Mouse (Mus musculus) midbrain, postnatal 0 days (tissue): Measurements from ENCODE around the gene Gzmm. TPM values are rescaled to one million over a fixed set of nuclear protein-coding genes. Genes with fewer than 3 reads are reported as not detected.

Experiments used
- ATAC-seq: fragments of 200-750 bp; cut with Nextera tagmentation; 2 replicates; pipeline ENCODE4 v1.8.0; 2017; ENCODE audit warnings: moderate number of reproducible peaks, mild to moderate bottlenecking, moderate TSS enrichment, moderate library complexity; ENCODE audit not compliant: low FRiP score
- DNase-seq: peaks from one replicate; pipeline ENCODE4 v3.0.0-alpha.2; 2015; ENCODE audit warnings: low spot score
- H3K27ac ChIP-seq: fragments of 300-500 bp; sonication (generic); 2 replicates; pipeline ENCODE4 v1.5.1; 2014; ENCODE audit warnings: low read depth, mild to moderate bottlenecking, low read length, mixed read lengths
- H3K27me3 ChIP-seq: fragments of 300-500 bp; sonication (generic); 2 replicates; pipeline ENCODE4 v1.6.1; 2014; ENCODE audit warnings: low read length, control low read depth, mixed read lengths; ENCODE audit not compliant: insufficient read depth
- H3K36me3 ChIP-seq: fragments of 300-500 bp; sonication (generic); 2 replicates; pipeline ENCODE4 v1.6.1; 2014; ENCODE audit warnings: low read length, control low read depth, mixed read lengths; ENCODE audit not compliant: insufficient read depth
- H3K4me1 ChIP-seq: fragments of 300-500 bp; sonication (generic); 2 replicates; pipeline ENCODE4 v1.6.1; 2014; ENCODE audit warnings: mild to moderate bottlenecking, control low read depth, antibody characterized with exemption, low read length, mixed read lengths; ENCODE audit not compliant: insufficient read depth
- H3K4me2 ChIP-seq: fragments of 300-500 bp; sonication (generic); 2 replicates; pipeline ENCODE4 v1.6.1; 2014; ENCODE audit warnings: low read depth, mild to moderate bottlenecking, low read length, mixed read lengths; ENCODE audit not compliant: poor library complexity, severe bottlenecking
- H3K4me3 ChIP-seq: fragments of 300-500 bp; sonication (generic); 2 replicates; pipeline ENCODE4 v1.5.1; 2014; ENCODE audit warnings: low read depth, mild to moderate bottlenecking, low read length, moderate library complexity
- H3K9ac ChIP-seq: fragments of 300-500 bp; sonication (generic); replicated peaks from 2 replicates; pipeline ENCODE4 v1.6.1; 2014; ENCODE audit warnings: mild to moderate bottlenecking, low read length, moderate library complexity, mixed read lengths; ENCODE audit not compliant: poor library complexity, severe bottlenecking
- H3K9me3 ChIP-seq: fragments of 300-500 bp; sonication (generic); 2 replicates; pipeline ENCODE4 v1.6.1; 2016; ENCODE audit warnings: low read length, control low read depth
- CTCF ChIP-seq: IDR thresholded peaks from 2 replicates; pipeline ENCODE4 v1.5.1; 2016; ENCODE audit warnings: antibody characterized with exemption, mild to moderate bottlenecking
- WGBS: fragments of 180-500 bp; shearing (Covaris S2); extraction: QIAGEN DNeasy Blood & Tissue Kit; methylation state at CpG from one replicate; pipeline ENCODE4 v1.1.7; 2014; 5-methylcytosine and 5-hydroxymethylcytosine counted together
- polyA plus RNA-seq: library from polyadenylated mRNA; unstranded; fragments of >200 nt; fragmentation: Nextera tagmentation; extraction: Ambion mirVana; gene quantifications from 2 replicates; pipeline ENCODE4 v1.2.1, GENCODE M21; 2015
- total RNA-seq: library from RNA; depleted of rRNA; stranded (reverse); fragments of >200 nt; gene quantifications from 2 replicates; pipeline ENCODE4 v1.2.3, GENCODE M21; 2014

The Gzmm gene
- total and polyA plus RNA-seq, 2 experiments from 2014 or later = 0.66 to 1.2 TPM

GRCm38 (mm10) chr10:79660298-79660697 lies 28.5 kb upstream of the Gzmm start:
- H3K36me3 ChIP-seq = no peaks in the 10 kb centered on the region
- no peaks in the 10 kb centered on the region for H3K27me3 ChIP-seq
- ATAC-seq = no peak
- peak; percentile 63 for TF ChIP-seq CTCF
- DNase-seq = no peak
- no peak overlapping the region for H3K4me2 ChIP-seq
- H3K9ac ChIP-seq = no peak overlapping the region
- H3K9me3 ChIP-seq = no peaks in the 10 kb centered on the region
- 72% methylated on average over 2 of the region's 2 CpGs for WGBS
- H3K4me3 ChIP-seq = no peak overlapping the region
- no peak overlapping the region for H3K27ac ChIP-seq
- peaks cover 7% of the 10 kb centered on the region; the same call in 1 of the 2 replicates for H3K4me1 ChIP-seq

- Histone ChIP-seq H3K4me3 (no peak overlapping the region), H3K4me1 (no peaks in the 10 kb centered on the region), H3K9ac (no peak overlapping the region), H3K4me2 (no peak overlapping the region), H3K36me3 (no peaks in the 10 kb centered on the region), H3K9me3 (no peaks in the 10 kb centered on the region), H3K27me3 (no peaks in the 10 kb centered on the region), H3K27ac (no peak overlapping the region)
- DNase-seq (no peak), ATAC-seq (no peak)
- no peak for TF ChIP-seq CTCF
- 69% methylated on average over 3 of the region's 3 CpGs for WGBS
Measured at GRCm38 (mm10) chr10:79661861-79662260, 27.0 kb upstream of the Gzmm start.

GRCm38 (mm10) chr10:79664131-79664665 lies 24.6 kb upstream of the Gzmm start, which contains the start of gene Madcam1:
Madcam1 (plus strand) TSS chr10:79664559.
- Histone ChIP-seq H3K27ac (no peak within 1 kb of the TSS), H3K4me1 (peaks cover 6% of the 10 kb centered on the region; the same call in 1 of the 2 replicates), H3K9ac (no peak within 1 kb of the TSS), H3K9me3 (no peaks in the 10 kb centered on the region), H3K4me2 (peak within 1 kb of the TSS; percentile 10; the same call in 1 of the 2 replicates), H3K36me3 (no peaks in the 10 kb centered on the region), H3K27me3 (no peaks in the 10 kb centered on the region), H3K4me3 (no peak within 1 kb of the TSS)
- DNase-seq = peak; percentile 72
- TF ChIP-seq CTCF = peak; percentile 95
- ATAC-seq = no peak
- WGBS = 8% methylated on average over 13 of the region's 13 CpGs

GRCm38 (mm10) chr10:79665051-79665450 lies 23.8 kb upstream of the Gzmm start:
- Histone ChIP-seq H3K4me3 (no peak overlapping the region), H3K27ac (no peak overlapping the region), H3K36me3 (no peaks in the 10 kb centered on the region), H3K27me3 (no peaks in the 10 kb centered on the region), H3K9ac (no peak overlapping the region), H3K4me1 (peaks cover 6% of the 10 kb centered on the region; the same call in 1 of the 2 replicates), H3K9me3 (no peaks in the 10 kb centered on the region), H3K4me2 (no peak overlapping the region)
- ATAC-seq (no peak), DNase-seq (no peak)
- WGBS = 82% methylated on average over 8 of the region's 8 CpGs
- no peak for TF ChIP-seq CTCF

GRCm38 (mm10) chr10:79666493-79666892 lies 22.3 kb upstream of the Gzmm start:
- ATAC-seq (no peak), DNase-seq (no peak)
- Histone ChIP-seq H3K4me1 (peaks cover 14% of the 10 kb centered on the region), H3K27me3 (no peaks in the 10 kb centered on the region), H3K4me2 (no peak overlapping the region), H3K27ac (no peak overlapping the region), H3K4me3 (no peak overlapping the region), H3K9me3 (no peaks in the 10 kb centered on the region), H3K36me3 (no peaks in the 10 kb centered on the region), H3K9ac (no peak overlapping the region)
- 66% methylated on average over 9 of the region's 9 CpGs for WGBS
- TF ChIP-seq CTCF = no peak

- H3K9ac ChIP-seq = peak overlapping the region; percentile 24; the same call in 1 of the 2 replicates
- TF ChIP-seq CTCF = no peak
Measured at GRCm38 (mm10) chr10:79668076-79668475, 20.7 kb upstream of the Gzmm start.

More at GRCm38 (mm10) chr10:79668076-79668475, 20.7 kb upstream of the Gzmm start:
- Histone ChIP-seq H3K4me3 (peak overlapping the region; percentile 95; the same call in 1 of the 2 replicates), H3K36me3 (no peaks in the 10 kb centered on the region), H3K27ac (peak overlapping the region; percentile 99), H3K4me1 (peaks cover 14% of the 10 kb centered on the region), H3K27me3 (no peaks in the 10 kb centered on the region), H3K4me2 (peak overlapping the region; percentile 92), H3K9me3 (no peaks in the 10 kb centered on the region)
- DNase-seq = no peak
- ATAC-seq = no peak
- whole genome bisulfite sequencing = 82% methylated on average over 5 of the region's 5 CpGs
